Mouse (Mus musculus) G1E (cell line): ENCODE results near the gene Ints5. TPM values are rescaled to one million over a fixed set of nuclear protein-coding genes. Genes with fewer than 3 reads are reported as not detected.

Experiments used
- ATAC-seq: 2 replicates; pipeline ENCODE4 v1.8.0; 2016; ENCODE audit warnings: mild to moderate bottlenecking; ENCODE audit not compliant: insufficient number of reproducible peaks, poor library complexity, low FRiP score, severe bottlenecking; ENCODE audit errors: extremely low read depth
- DNase-seq: peaks from one replicate; pipeline ENCODE4 v3.0.0; 2012; ENCODE audit warnings: low spot score
- H3K27me3 ChIP-seq: 2 replicates; pipeline ENCODE4 v1.6.1; 2012; ENCODE audit warnings: mild to moderate bottlenecking, low read length, inconsistent platforms; ENCODE audit not compliant: insufficient read depth
- H3K36me3 ChIP-seq: replicated peaks from 2 replicates; pipeline ENCODE3; 2012; ENCODE audit warnings: mild to moderate bottlenecking, inconsistent platforms
- H3K4me1 ChIP-seq: 2 replicates; pipeline ENCODE4 v1.6.1; 2012; ENCODE audit warnings: low read depth, low read length, inconsistent platforms, mixed read lengths; ENCODE audit not compliant: insufficient read depth
- H3K4me3 ChIP-seq: 2 replicates; pipeline ENCODE4 v1.5.1; 2012; ENCODE audit warnings: low read depth, mild to moderate bottlenecking, inconsistent platforms, low read length, moderate library complexity, mixed read lengths
- H3K9me3 ChIP-seq: replicated peaks from 2 replicates; pipeline ENCODE4 v1.6.1; 2012; ENCODE audit warnings: inconsistent platforms
- CTCF ChIP-seq: IDR thresholded peaks from 2 replicates; pipeline ENCODE4 v1.5.1; 2012; ENCODE audit warnings: low read depth, low read length, inconsistent platforms, mixed read lengths
- GATA1 ChIP-seq: IDR thresholded peaks from 2 replicates; pipeline ENCODE4 v1.6.1; 2012; ENCODE audit warnings: borderline replicate concordance, low read length, inconsistent platforms, mixed read lengths
- GATA2 ChIP-seq: IDR thresholded peaks from 2 replicates; pipeline ENCODE4 v1.6.1; 2012; ENCODE audit warnings: low read depth, low read length, inconsistent platforms, borderline replicate concordance
- POLR2AphosphoS5 ChIP-seq: IDR thresholded peaks from 2 replicates; pipeline ENCODE4 v1.6.1; 2012; ENCODE audit warnings: low read depth, low read length, inconsistent platforms; ENCODE audit not compliant: insufficient replicate concordance
- TAL1 ChIP-seq: conservative IDR thresholded peaks from 2 replicates; pipeline ENCODE4 v1.6.1; 2012; ENCODE audit warnings: low read depth, low read length, inconsistent platforms, mixed read lengths
- polyA plus RNA-seq: library from polyadenylated mRNA; stranded (reverse); fragments of >175 nt; gene quantifications from 2 replicates; pipeline ENCODE4 v1.2.3, GENCODE M21; 2012
- total RNA-seq, 2 experiments: library from RNA; stranded (forward) in 1 of 2; stranded (reverse) in 1 of 2; fragments of 200-1000 nt in 1 of 2; fragments of >200 nt in 1 of 2; fragmentation: Nextera tagmentation in 1 of 2; gene quantifications; 2 replicates each; pipeline ENCODE4 v1.2.3; 2014 to 2017

The Ints5 gene
- total and polyA plus RNA-seq, 3 experiments = 16.6 to 64.0 (median 35.7) TPM

- DNase-seq (peak; percentile 87), ATAC-seq (peak; percentile 67)
- Histone ChIP-seq H3K4me1 (peaks cover 77% of the 10 kb centered on the region), H3K27me3 (no peaks in the 10 kb centered on the region), H3K9me3 (no peaks in the 10 kb centered on the region), H3K4me3 (peak within 1 kb of the TSS; percentile 97), H3K36me3 (peaks cover 76% of the 10 kb centered on the region)
- TF ChIP-seq POLR2AphosphoS5 (no peak), CTCF (no peak), GATA1 (no peak), TAL1 (no peak), GATA2 (no peak)
These were observed 48.9 kb downstream of the Ints5 start, which contains the start of gene Mta2 for GRCm38 (mm10) chr19:8941515-8942217. Gene Mta2 (plus strand): TSS chr19:8941875.

GRCm38 (mm10) chr19:8942276-8942964, 49.6 kb downstream of the Ints5 start:
- TF ChIP-seq GATA2 = no peak
- TF ChIP-seq CTCF = no peak
- no peak for TF ChIP-seq POLR2AphosphoS5
- no peak for TF ChIP-seq GATA1
- no peak for TF ChIP-seq TAL1
- Histone ChIP-seq H3K4me3 (peak overlapping the region; percentile 97), H3K27me3 (no peaks in the 10 kb centered on the region), H3K36me3 (peaks cover 75% of the 10 kb centered on the region), H3K4me1 (peaks cover 77% of the 10 kb centered on the region), H3K9me3 (no peaks in the 10 kb centered on the region)
- DNase-seq = peak; percentile 38
- ATAC-seq = no peak

GRCm38 (mm10) chr19:8943047-8943446, 50.2 kb downstream of the Ints5 start:
- H3K9me3 ChIP-seq = no peaks in the 10 kb centered on the region
- no peaks in the 10 kb centered on the region for H3K27me3 ChIP-seq
- DNase-seq (no peak), ATAC-seq (no peak)
- TF ChIP-seq GATA2 (no peak), TAL1 (no peak), GATA1 (no peak)
- H3K4me3 ChIP-seq = peak overlapping the region; percentile 97
- H3K36me3 ChIP-seq = peaks cover 75% of the 10 kb centered on the region
- peaks cover 80% of the 10 kb centered on the region for H3K4me1 ChIP-seq

GRCm38 (mm10) chr19:8944062-8944461, 51.3 kb downstream of the Ints5 start:
- peaks cover 80% of the 10 kb centered on the region for H3K4me1 ChIP-seq
- peak overlapping the region; percentile 97 for H3K4me3 ChIP-seq
- DNase-seq (no peak), ATAC-seq (peak; percentile 47)
- no peak for TF ChIP-seq CTCF
- no peak for TF ChIP-seq GATA1
- peak; percentile 46; the same call in 1 of the 2 replicates for TF ChIP-seq TAL1
- no peak for TF ChIP-seq POLR2AphosphoS5
- no peak for TF ChIP-seq GATA2
- no peaks in the 10 kb centered on the region for H3K9me3 ChIP-seq
- H3K36me3 ChIP-seq = peaks cover 75% of the 10 kb centered on the region
- no peaks in the 10 kb centered on the region for H3K27me3 ChIP-seq

- peak; percentile 68 for DNase-seq
These were observed 51.9 kb downstream of the Ints5 start for GRCm38 (mm10) chr19:8944750-8945149.

GRCm38 (mm10) chr19:8945251-8945650, 52.4 kb downstream of the Ints5 start:
- H3K9me3 ChIP-seq = no peaks in the 10 kb centered on the region
- peak overlapping the region; percentile 54 for H3K4me3 ChIP-seq
- peaks cover 72% of the 10 kb centered on the region for H3K36me3 ChIP-seq
- ATAC-seq (no peak), DNase-seq (no peak)
- H3K4me1 ChIP-seq = peaks cover 76% of the 10 kb centered on the region
- TF ChIP-seq GATA2 = no peak
- TF ChIP-seq GATA1 = no peak
- no peak for TF ChIP-seq TAL1
- no peak for TF ChIP-seq POLR2AphosphoS5
- TF ChIP-seq CTCF = no peak
- no peaks in the 10 kb centered on the region for H3K27me3 ChIP-seq

More at GRCm38 (mm10) chr19:8944750-8945149, 51.9 kb downstream of the Ints5 start:
- Histone ChIP-seq H3K4me3 (peak overlapping the region; percentile 54), H3K4me1 (peaks cover 78% of the 10 kb centered on the region), H3K27me3 (no peaks in the 10 kb centered on the region), H3K36me3 (peaks cover 73% of the 10 kb centered on the region), H3K9me3 (no peaks in the 10 kb centered on the region)
- TF ChIP-seq GATA2 = no peak
- no peak for TF ChIP-seq TAL1
- TF ChIP-seq CTCF = no peak
- no peak for TF ChIP-seq POLR2AphosphoS5
- no peak for TF ChIP-seq GATA1
- no peak for ATAC-seq
